Mouse (Mus musculus): ENCODE results near the gene Daxx. TPM values are rescaled to one million over a fixed set of nuclear protein-coding genes. Genes with fewer than 3 reads are reported as not detected.
A peak's percentile ranks its signal among the peaks of the same experiment; 100 is the strongest.

The Daxx gene
- polyA plus RNA-seq, 1 experiment from 2014 or later: 39.2 TPM

DNA sequence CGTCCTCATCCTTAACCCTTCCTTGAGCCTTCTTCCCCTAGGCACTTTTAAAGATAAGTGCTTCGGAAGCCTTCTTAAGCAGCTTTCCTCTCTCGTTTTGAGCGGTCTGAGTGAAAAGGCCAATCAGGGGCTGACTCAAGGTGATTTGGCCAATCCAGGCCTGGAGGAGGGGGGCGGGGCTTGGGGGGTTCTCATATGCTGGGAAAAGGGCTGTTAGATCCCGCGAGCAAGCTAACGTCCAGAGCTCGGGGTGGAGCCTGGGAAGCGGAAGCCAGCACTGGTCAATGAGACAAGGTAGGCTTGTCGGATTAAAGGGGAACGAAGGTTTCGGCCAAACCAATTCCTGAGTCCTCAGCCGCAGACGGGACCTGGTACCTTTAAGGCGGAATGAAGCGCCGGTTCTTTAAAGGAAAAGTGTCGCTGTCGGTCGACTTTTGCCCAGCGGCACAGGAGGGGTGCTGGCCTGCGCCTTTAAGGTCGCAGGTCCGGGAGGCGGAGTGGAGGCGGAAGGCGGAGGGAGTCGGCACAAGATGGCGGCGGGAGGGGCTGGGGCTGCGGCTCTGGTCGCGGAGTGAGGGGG is 6.5 kb downstream of the Daxx start, which contains the start of the genes Tapbp and Zbtb22:
Tapbp (plus strand) TSS at position 229 of the 580 bp plus-strand sequence.
Zbtb22 (plus strand) TSS at position 234 of the 580 bp plus-strand sequence.
- ATAC-seq (ENCODE audit: insufficient number of reproducible peaks, insufficient read depth, low FRiP score, low read depth): peak; percentile 91
- Histone ChIP-seq H3K36me3 (ENCODE audit: control insufficient read depth, insufficient read depth, low read length) (peaks cover 37% of the 10 kb centered on the region), H3K27ac (ENCODE audit: low read length) (peak within 1 kb of the TSS; percentile 81), H3K4me2 (replicated peaks; ENCODE audit: low read depth, low read length) (peak within 1 kb of the TSS; percentile 42), H3K27me3 (ENCODE audit: control insufficient read depth, insufficient read depth, low read length) (no peaks in the 10 kb centered on the region), H3K9ac (replicated peaks; ENCODE audit: low read depth, low read length) (peak within 1 kb of the TSS; percentile 11; the same call in 1 of the 2 replicates), H3K4me3 (ENCODE audit: low read depth, low read length) (peak within 1 kb of the TSS; percentile 48), H3K9me3 (ENCODE audit: control insufficient read depth, low read depth, low read length) (no peaks in the 10 kb centered on the region), H3K4me1 (ENCODE audit: control insufficient read depth, insufficient read depth, low read length) (peaks cover 18% of the 10 kb centered on the region)
- WGBS: under 1% methylated on average over 34 of the region's 34 CpGs

DNA sequence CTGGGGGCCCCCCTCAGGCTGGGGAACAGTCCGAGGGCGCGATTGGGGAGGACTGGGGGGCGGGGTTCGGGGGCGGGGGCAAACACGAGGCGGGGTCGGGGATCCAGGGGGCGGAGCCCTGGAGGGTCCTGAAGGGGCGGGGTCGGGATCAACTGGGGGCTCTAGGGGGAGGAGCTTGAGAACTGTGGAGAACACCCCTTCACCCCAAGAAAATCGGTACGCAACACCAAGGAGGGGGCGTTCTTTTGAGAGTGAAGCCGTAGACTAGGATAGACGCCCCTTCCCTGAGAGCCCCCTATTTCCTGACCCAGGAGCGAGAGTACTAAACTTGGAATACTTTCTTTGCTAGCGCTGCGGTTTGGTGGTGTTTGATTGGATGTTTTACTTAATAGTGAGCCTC is 7.1 kb downstream of the Daxx start:
- no peak for ATAC-seq (ENCODE audit: insufficient number of reproducible peaks, insufficient read depth, low FRiP score, low read depth)
- H3K36me3 ChIP-seq (ENCODE audit: control insufficient read depth, insufficient read depth, low read length): peaks cover 32% of the 10 kb centered on the region

DNA sequence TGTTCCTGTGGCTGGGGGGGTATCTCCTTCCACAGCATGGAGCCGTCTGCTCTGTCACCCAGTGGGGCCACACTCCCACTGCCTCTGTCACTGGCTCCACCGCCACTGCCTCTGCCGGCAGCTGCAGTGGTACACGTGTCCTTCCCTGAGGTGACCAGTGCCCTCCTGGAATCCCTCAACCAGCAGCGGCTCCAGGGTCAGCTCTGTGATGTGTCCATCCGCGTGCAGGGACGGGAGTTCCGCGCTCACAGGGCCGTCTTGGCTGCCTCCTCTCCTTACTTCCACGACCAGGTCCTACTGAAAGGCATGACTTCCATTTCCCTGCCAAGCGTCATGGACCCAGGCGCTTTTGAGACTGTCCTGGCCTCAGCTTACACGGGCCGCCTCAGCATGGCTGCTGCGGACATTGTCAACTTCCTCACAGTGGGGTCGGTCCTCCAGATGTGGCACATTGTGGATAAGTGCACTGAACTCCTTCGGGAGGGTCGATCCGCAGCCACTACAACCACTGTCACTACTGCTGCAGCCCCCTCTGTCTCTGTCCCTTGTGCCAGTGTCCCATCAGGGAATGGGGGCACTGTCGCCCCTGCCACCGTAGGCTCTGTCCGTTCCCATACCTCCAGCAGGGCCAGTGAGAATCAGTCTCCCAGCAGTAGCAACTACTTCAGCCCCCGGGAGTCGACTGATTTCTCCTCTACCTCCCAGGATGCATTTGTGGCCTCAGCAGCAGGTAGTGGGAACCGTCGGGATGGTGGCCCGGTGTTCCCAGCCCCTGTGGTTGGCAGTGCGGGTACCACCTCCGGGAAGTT is 7.8 kb downstream of the Daxx start:
- ATAC-seq (ENCODE audit: insufficient number of reproducible peaks, insufficient read depth, low FRiP score, low read depth): no peak
- Histone ChIP-seq H3K4me2 (replicated peaks; ENCODE audit: low read depth, low read length) (peak overlapping the region; percentile 42), H3K9ac (replicated peaks; ENCODE audit: low read depth, low read length) (peak overlapping the region; percentile 11; the same call in 1 of the 2 replicates), H3K36me3 (ENCODE audit: control insufficient read depth, insufficient read depth, low read length) (peaks cover 24% of the 10 kb centered on the region), H3K4me1 (ENCODE audit: control insufficient read depth, insufficient read depth, low read length) (peaks cover 18% of the 10 kb centered on the region), H3K4me3 (ENCODE audit: low read depth, low read length) (peak overlapping the region; percentile 48), H3K27ac (ENCODE audit: low read length) (no peak overlapping the region; the same call in 1 of the 2 replicates), H3K27me3 (ENCODE audit: control insufficient read depth, insufficient read depth, low read length) (no peaks in the 10 kb centered on the region), H3K9me3 (ENCODE audit: control insufficient read depth, low read depth, low read length) (no peaks in the 10 kb centered on the region)
- 75% methylated on average over 31 of the region's 31 CpGs for WGBS

More for the DNA sequence above, 7.1 kb downstream of the Daxx start:
- Histone ChIP-seq H3K27ac (ENCODE audit: low read length) (peak overlapping the region; percentile 81), H3K4me1 (ENCODE audit: control insufficient read depth, insufficient read depth, low read length) (peaks cover 18% of the 10 kb centered on the region), H3K9me3 (ENCODE audit: control insufficient read depth, low read depth, low read length) (no peaks in the 10 kb centered on the region), H3K4me2 (replicated peaks; ENCODE audit: low read depth, low read length) (peak overlapping the region; percentile 42), H3K27me3 (ENCODE audit: control insufficient read depth, insufficient read depth, low read length) (no peaks in the 10 kb centered on the region), H3K9ac (replicated peaks; ENCODE audit: low read depth, low read length) (peak overlapping the region; percentile 11; the same call in 1 of the 2 replicates), H3K4me3 (ENCODE audit: low read depth, low read length) (peak overlapping the region; percentile 48)
- WGBS: under 1% methylated on average over 15 of the region's 20 CpGs

DNA sequence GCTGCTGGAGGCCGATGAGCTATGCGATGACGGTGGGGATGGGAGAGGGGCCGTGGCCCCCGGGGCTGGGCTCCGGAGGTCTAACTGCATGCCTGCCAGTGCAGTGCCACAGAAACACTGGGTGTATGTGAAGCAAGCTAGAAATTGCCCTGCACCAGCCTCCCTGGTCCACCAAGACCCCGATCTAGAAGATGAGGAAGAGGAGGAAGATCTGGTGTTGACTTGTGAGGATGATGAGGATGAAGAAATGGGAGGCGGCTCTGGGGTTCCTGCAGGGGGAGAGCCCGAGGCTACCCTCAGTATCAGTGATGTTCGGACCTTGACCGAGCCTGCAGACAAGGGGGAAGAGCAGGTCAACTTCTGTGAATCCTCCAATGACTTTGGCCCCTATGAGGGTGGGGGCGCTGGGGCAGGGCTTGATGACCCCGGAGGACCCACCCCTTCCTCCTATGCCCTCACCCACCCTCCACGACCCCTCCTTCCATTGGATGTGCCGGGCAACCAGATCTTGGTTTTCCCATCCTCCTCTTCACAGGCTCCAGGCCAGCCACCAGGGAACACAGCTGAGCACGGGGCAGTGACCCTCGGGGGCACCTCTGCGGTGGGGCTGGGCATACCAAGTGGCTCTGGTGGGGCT is 8.6 kb downstream of the Daxx start:
- no peak overlapping the region for H3K9ac ChIP-seq (replicated peaks; ENCODE audit: low read depth, low read length)
- H3K36me3 ChIP-seq (ENCODE audit: control insufficient read depth, insufficient read depth, low read length): peaks cover 18% of the 10 kb centered on the region
- H3K9me3 ChIP-seq (ENCODE audit: control insufficient read depth, low read depth, low read length): no peaks in the 10 kb centered on the region
- H3K27me3 ChIP-seq (ENCODE audit: control insufficient read depth, insufficient read depth, low read length): no peaks in the 10 kb centered on the region
- H3K4me1 ChIP-seq (ENCODE audit: control insufficient read depth, insufficient read depth, low read length): peaks cover 18% of the 10 kb centered on the region
- no peak for ATAC-seq (ENCODE audit: insufficient number of reproducible peaks, insufficient read depth, low FRiP score, low read depth)
- 79% methylated on average over 18 of the region's 18 CpGs for WGBS
- H3K27ac ChIP-seq (ENCODE audit: low read length): no peak overlapping the region
- no peak overlapping the region for H3K4me3 ChIP-seq (ENCODE audit: low read depth, low read length)
- H3K4me2 ChIP-seq (replicated peaks; ENCODE audit: low read depth, low read length): no peak overlapping the region

DNA sequence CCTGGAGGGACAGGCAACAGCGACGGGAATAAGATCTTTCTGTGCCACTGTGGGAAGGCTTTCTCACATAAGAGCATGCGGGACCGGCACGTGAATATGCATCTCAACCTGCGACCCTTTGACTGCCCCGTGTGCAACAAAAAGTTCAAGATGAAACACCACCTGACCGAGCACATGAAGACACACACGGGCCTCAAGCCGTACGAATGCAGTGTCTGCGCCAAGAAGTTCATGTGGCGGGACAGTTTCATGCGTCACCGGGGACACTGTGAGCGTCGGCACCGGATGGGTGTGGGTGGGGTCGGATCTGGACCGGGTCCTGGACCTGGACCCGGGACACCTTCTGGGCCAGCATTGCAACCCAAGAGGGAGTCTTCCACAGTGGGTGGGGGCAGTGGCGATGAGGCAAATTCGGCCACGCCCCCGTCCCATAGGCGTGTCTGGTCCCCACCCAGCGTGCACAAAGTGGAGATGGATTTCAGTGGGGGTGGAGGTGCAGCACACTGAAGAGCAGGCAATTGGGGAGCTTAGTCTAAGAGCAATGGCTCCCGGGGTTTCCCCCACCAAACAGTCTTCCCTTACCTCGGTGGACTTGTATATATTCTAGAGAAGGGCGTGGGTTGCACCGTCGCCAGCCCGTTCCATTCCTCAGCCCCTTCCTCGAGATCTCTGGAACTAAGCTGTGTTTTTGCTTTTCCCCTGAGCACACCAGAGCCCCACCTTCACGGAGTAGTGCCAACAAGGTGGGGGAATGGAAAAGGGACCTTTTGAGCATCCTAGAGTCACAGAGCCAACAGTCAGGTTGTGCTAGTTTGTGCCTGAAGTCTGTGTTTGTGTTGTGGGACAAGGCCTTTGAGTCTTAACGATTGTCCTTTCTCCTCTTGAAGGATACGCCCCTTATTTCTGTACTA is 9.3 kb downstream of the Daxx start:
- Histone ChIP-seq H3K27me3 (ENCODE audit: control insufficient read depth, insufficient read depth, low read length) (no peaks in the 10 kb centered on the region), H3K4me2 (replicated peaks; ENCODE audit: low read depth, low read length) (peak overlapping the region; percentile 99), H3K9me3 (ENCODE audit: control insufficient read depth, low read depth, low read length) (no peaks in the 10 kb centered on the region), H3K9ac (replicated peaks; ENCODE audit: low read depth, low read length) (no peak overlapping the region), H3K4me3 (ENCODE audit: low read depth, low read length) (peak overlapping the region; percentile 70), H3K36me3 (ENCODE audit: control insufficient read depth, insufficient read depth, low read length) (peaks cover 13% of the 10 kb centered on the region), H3K27ac (ENCODE audit: low read length) (peak overlapping the region; percentile 48), H3K4me1 (ENCODE audit: control insufficient read depth, insufficient read depth, low read length) (peaks cover 18% of the 10 kb centered on the region)
- no peak for ATAC-seq (ENCODE audit: insufficient number of reproducible peaks, insufficient read depth, low FRiP score, low read depth)
- 54% methylated on average over 37 of the region's 37 CpGs for WGBS

DNA sequence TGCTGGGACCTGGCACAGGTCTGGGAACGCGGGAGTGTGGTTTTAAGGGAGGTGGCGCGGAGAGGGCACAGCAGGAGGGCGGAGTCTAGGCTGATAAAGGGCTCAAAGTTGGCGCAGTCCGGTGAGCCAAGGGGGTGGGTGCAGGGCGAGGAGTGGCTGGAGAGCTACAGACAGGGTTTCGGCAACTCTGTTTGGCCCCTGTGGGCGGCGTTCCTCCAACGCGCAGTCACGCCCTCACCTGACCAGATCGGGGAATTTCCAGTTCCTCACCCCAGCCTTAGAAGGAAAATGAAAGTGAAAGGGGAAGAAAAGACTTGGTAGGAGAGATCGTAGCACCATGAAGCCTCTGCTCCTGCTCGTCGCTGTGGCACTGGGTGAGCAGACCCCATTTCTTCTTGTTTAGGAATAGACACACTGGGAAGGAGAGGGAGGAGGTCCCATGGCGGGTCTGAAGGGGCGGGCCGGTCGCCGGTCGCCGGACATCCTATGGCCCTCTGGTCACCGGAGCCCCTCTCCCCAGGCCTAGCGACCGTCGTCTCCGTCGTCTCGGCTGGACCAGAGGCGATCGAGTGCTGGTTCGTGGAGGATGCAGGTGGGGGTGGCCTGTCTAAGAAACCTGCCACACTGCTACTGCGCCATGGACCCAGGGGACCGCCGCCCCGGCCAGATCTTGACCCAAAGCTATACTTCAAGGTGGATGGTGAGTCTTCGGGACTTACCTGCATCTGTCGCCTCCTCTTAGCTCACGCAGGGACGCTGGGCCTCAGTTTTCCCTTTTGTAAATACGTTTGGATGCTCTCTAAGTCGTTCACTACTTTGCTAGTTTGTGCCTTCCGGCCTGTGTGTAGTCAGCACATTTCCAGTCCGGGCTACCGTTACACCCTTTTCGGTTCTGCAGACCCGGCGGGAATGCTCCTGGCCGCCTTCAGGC is 10.4 kb downstream of the Daxx start:
- H3K36me3 ChIP-seq (ENCODE audit: control insufficient read depth, insufficient read depth, low read length): peaks cover 5% of the 10 kb centered on the region; the same call in 1 of the 2 replicates
- peak overlapping the region; percentile 55 for H3K9ac ChIP-seq (replicated peaks; ENCODE audit: low read depth, low read length)
- WGBS: under 1% methylated on average over 52 of the region's 52 CpGs
- peak overlapping the region; percentile 99 for H3K4me2 ChIP-seq (replicated peaks; ENCODE audit: low read depth, low read length)
- peak; percentile 34 for ATAC-seq (ENCODE audit: insufficient number of reproducible peaks, insufficient read depth, low FRiP score, low read depth)
- H3K4me1 ChIP-seq (ENCODE audit: control insufficient read depth, insufficient read depth, low read length): peaks cover 18% of the 10 kb centered on the region
- H3K27ac ChIP-seq (ENCODE audit: low read length): peak overlapping the region; percentile 48; the same call in 1 of the 2 replicates
- H3K9me3 ChIP-seq (ENCODE audit: control insufficient read depth, low read depth, low read length): no peaks in the 10 kb centered on the region
- no peaks in the 10 kb centered on the region for H3K27me3 ChIP-seq (ENCODE audit: control insufficient read depth, insufficient read depth, low read length)
- peak overlapping the region; percentile 70 for H3K4me3 ChIP-seq (ENCODE audit: low read depth, low read length)

Measured in stomach, embryonic 14.5 days (tissue).